Mouse (Mus musculus): ENCODE measurements at regions not wholly inside any gene's neighbourhood (a gene's known extent, or its start where the extent isn't known, plus 50 kb on each side); places are given as distances from the start of the nearest gene placed in this dataset.

DNA sequence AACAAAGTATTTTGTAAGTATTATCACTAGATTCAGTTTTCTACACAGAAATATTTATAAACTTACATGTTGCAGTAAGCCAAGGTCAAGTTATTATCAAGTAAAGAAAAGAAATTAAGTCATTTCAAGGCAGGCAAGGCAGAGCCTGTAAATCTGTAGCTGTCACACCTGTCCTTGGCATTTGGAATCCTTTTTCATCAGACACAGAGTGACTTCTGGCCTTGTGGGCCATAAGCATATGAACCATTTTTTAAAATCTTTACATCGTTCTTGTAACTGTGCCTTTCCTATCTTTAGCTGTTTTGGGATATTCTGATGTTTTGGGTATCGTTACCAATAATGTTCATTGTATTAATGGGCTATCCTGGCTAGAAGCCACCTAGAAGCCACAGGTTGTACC is 76.7 kb upstream of the Frmd4a start:
- DNase-seq (ENCODE audit: low read depth, low spot score): no peak

DNA sequence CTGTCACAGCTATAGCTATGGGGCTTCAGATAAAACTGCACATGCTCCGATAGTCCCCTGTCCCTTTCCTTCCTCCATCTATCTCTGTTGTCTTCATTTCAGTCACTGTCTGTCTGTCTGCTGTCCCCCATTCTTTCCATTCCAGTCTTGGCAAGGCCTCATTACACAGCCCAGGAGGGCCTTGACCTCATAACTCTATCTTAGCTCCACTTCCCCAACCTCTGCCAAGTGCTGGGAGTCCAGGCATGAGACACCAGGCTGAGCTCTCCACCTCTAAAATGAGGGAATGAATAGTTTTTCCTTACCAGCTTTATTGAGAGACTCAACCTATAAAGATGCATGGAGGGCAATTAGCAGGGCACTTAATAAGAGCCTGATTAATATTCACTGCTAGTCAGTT is 76.0 kb upstream of the Frmd4a start:
- DNase-seq (ENCODE audit: low read depth, low spot score): no peak

DNA sequence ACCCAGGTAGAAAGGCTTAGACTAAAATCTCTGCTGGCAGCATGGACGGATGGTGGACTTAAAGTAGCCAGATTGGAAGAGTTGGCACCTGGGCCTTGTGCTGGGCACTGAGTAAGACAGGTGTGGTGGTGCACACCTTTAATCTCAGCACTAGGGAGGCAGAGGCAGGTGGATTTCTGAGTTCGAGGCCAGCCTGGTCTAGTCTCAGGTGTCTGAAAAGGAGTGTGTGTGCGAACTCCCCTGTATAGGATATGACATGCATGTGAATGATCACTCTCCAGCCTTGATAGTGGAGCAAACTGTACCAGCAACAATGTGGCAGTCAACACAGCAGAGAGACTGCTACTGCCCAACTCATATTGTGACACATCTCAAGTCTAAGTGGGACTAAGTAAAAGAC is 70.1 kb upstream of the Frmd4a start:
- no peak for DNase-seq (ENCODE audit: low read depth, low spot score)

DNA sequence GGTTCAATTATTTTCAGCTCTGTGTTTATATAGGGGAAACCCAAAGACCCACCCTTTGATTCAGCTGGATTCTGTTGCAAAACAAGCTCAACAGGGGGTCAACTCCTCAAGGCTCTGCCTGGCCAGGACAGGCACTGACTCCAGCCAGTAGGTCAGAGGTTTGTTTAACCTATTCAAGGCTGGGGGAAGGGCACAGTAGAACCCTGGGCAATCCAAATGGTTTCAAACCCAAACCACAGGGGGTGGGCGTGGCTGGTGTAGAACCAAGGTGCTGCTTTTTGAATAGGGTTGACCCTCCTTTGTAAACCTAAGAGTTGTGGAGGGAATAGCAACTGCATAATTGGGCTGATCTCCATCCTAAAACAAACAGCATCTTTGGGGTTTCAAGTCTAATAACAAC is 69.2 kb upstream of the Frmd4a start:
- no peak for DNase-seq (ENCODE audit: low read depth, low spot score)

DNA sequence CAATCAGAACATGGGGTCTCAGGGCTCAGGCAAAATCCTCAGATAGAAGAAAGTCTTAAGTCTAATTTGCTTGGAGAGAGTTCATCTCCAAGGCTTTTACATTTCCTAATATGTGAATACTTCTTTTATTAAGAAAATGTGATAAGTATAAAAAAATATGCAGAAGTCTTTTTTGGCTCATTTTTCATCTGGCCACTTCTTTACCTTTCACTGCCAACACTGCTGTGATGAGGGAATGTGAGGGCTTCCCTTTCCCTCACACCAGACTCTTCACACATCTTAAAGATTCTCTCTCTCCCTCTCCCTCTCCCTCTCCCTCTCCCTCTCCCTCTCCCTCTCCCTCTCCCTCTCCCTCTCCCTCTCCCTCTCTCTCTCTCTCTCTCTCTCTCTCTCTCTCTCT is 60.0 kb upstream of the Frmd4a start:
- DNase-seq (ENCODE audit: low read depth, low spot score): no peak

DNA sequence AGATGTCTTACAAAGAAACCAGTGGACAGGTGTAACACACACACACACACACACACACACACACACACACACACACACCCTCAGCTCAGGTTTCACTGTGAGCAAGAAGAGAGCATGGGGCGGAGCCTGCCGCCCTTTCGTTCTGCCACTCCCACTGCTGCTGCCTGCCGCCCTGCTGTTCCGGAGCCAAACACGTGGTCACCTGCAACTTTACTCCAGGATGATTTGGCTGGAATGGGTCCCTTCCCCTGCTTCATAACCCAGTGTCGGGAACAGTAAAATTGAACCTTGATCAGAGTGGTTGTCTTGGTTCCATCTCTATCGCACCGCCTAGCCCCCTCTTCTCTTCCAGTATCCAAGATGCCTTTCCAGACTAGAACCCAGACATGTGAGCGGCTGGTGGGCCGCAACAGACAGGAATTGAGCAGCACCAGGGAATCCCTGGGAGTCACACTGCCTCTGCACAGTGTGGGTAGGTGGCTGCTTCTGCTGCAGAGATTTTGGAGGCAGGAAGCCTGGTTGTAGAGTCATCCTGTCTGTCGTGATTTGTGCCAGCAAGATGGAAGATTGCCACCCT is 59.4 kb upstream of the Frmd4a start:
- peak; percentile 9 for DNase-seq (ENCODE audit: low read depth, low spot score)

DNA sequence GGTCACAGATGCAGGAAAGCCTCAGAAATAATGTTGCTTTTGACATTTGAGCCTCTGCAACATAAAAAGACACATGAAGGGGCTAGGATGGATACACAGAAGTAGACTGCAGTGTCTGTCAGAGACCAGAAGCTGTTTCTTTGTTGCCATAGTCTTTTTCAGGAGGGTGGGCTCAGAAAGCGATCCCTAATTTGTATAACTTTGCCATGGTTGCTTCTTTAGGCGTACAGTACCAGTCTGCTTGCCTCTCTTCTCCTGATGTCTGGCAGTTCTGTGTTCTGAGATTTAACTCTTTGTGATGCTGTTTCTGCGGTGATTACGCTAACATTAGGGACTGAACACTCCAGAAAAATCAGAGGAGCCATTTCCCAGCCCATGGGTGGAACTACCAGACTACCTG is 58.8 kb upstream of the Frmd4a start:
- DNase-seq (ENCODE audit: low read depth, low spot score): no peak

DNA sequence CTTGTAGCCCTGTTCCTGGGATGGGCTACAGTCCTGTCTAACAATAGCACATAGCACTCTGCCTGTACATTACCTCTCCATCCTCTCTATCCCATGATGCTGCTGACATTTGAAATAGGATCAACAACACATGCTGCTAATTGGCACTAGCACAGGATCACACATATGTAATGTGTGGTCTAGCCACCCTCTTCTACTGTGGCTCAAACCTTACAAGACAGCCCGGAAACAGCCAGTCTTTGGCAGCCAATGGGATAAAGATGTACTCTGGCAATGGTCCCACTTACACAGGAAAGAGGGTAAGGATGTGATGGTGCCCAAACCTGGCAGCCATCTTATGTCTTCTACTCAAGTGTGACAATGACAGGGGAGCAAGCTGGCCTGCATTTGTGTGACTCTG is 58.3 kb upstream of the Frmd4a start:
- no peak for DNase-seq (ENCODE audit: low read depth, low spot score)

DNA sequence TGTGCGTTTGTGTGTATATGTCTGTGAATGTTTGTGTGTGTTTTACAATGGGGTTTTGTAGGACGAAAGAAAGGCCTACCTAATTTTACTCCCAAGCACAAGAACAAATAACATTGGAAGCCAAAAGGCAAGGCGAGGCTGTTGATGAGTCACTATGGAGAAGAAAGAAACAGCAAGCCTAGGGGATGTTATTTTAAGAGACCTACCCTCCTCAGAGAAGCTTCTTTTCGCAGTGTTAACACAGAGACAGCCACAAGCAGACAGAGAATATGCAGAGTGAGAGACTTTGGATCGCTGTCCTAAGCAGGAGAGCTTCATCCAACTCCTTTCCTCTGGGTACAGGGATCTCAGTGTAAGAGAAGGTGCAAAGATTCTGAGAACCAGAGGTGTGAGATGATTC is 57.3 kb upstream of the Frmd4a start:
- DNase-seq (ENCODE audit: low read depth, low spot score): no peak

DNA sequence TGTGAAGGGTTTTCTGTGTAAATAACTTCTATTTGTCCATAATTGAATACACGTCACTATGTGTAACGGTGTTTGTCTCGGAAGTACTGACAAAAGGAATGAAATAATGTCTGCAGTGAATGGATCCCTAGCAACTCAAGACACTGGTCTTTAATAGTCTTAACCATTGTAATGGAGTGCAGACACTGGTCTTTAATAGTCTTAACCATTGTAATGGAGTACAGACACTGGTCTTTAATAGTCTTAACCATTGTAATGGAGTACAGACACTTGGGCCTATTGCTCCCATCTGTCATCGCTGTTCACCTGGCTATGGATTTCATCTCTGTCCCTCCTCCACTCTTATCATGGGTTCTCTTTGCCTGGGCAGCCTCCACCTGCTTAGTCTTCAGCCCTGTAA is 53.2 kb upstream of the Frmd4a start:
- peak; percentile 73 for DNase-seq (ENCODE audit: low read depth, low spot score)
